ENCODE assay signal across 8 mouse cellular contexts in genomic region chr6:49057053-49058021, GRCm38 (mm10). TPM values are rescaled to one million over a fixed set of nuclear protein-coding genes. Genes with fewer than 3 reads are reported as not detected.
A peak's percentile ranks its signal among the peaks of the same experiment; 100 is the strongest.
DNase-seq lines count a peak whose midpoint lies in the region; ATAC-seq lines count a peak whose summit lies in the region.

No protein-coding gene starts in this region.

- ATAC-seq in forebrain, embryonic 11.5 days (replicated peaks; ENCODE audit: low FRiP score), result peak; percentile 46; the same call in 1 of the 2 replicates
- peak; percentile 62; the same call in 1 of the 2 replicates for ATAC-seq in hindbrain, embryonic 15.5 days (ENCODE audit: low FRiP score, low read depth)
- 0 out of 2 replicates have a peak, but pooled peaks have one; percentile 8 for ATAC-seq in midbrain, embryonic 16.5 days

- intact Hi-C loops in left cerebral cortex, postnatal 25 days (cut with DNase I), result loop anchor here (2.0 to 5.0 kb wide), 2 partner anchors 135 to 151 kb away; no protein-coding TSS in a partner anchor

- no peaks in the 10 kb centered on the region for H3K36me3 ChIP-seq in forebrain, embryonic 11.5 days (ENCODE audit: control insufficient read depth, insufficient read depth, low read length)
- no peaks in the 10 kb centered on the region for H3K36me3 ChIP-seq in hindbrain, embryonic 15.5 days
- no peaks in the 10 kb centered on the region for H3K36me3 ChIP-seq in midbrain, embryonic 16.5 days (ENCODE audit: control insufficient read depth, insufficient read depth, low read length)

- WGBS in forebrain, embryonic 11.5 days, result 38% methylated on average over 8 of the region's 8 CpGs
- WGBS in hindbrain, embryonic 15.5 days, result 31% methylated on average over 8 of the region's 8 CpGs
- 35% methylated on average over 8 of the region's 8 CpGs for WGBS in midbrain, embryonic 16.5 days

- no peak overlapping the region for H3K4me3 ChIP-seq in forebrain, embryonic 11.5 days (ENCODE audit: low read depth, low read length)
- H3K4me3 ChIP-seq in hindbrain, embryonic 15.5 days, result no peak overlapping the region
- no peak overlapping the region for H3K4me3 ChIP-seq in midbrain, embryonic 16.5 days (ENCODE audit: low read depth, low read length)

- H3K27me3 ChIP-seq in forebrain, embryonic 11.5 days (ENCODE audit: control insufficient read depth, insufficient read depth, low read length), result no peaks in the 10 kb centered on the region
- H3K27me3 ChIP-seq in hindbrain, embryonic 15.5 days, result no peaks in the 10 kb centered on the region
- H3K27me3 ChIP-seq in midbrain, embryonic 16.5 days (ENCODE audit: control insufficient read depth, insufficient read depth, low read depth, low read length), result no peaks in the 10 kb centered on the region

- H3K4me2 ChIP-seq in forebrain, embryonic 11.5 days (ENCODE audit: low read depth, low read length, severe bottlenecking), result no peak overlapping the region
- H3K4me2 ChIP-seq in hindbrain, embryonic 15.5 days, result no peak overlapping the region
- H3K4me2 ChIP-seq in midbrain, embryonic 16.5 days (ENCODE audit: low read length), result no peak overlapping the region

- DNase-seq in left cerebral cortex, adult 18-20 months (ENCODE audit: low spot score in 2 of 2), result peak; percentile 72 to 79
- DNase-seq in left cerebral cortex, adult 11 months (ENCODE audit: low spot score), result no peak
- peak; percentile 43 for DNase-seq in c-Kit-negative CD71-positive TER-119-positive erythroid progenitor cells, embryonic 14.5 days (ENCODE audit: low read depth, low spot score)
- peak; percentile 77 for DNase-seq in forebrain, embryonic 11.5 days (ENCODE audit: low spot score)
- peak; percentile 68 to 70 for DNase-seq in left cerebral cortex, postnatal 25 days (ENCODE audit: low spot score in 2 of 2)
- peak; percentile 24 to 56 for DNase-seq in spleen, postnatal 14 days (ENCODE audit: low spot score in 2 of 2)

- peaks cover 5% of the 10 kb centered on the region; the same call in 1 of the 2 replicates for H3K4me1 ChIP-seq in forebrain, embryonic 11.5 days (replicated peaks; ENCODE audit: control insufficient read depth, insufficient read depth, low read length)
- peaks cover 18% of the 10 kb centered on the region for H3K4me1 ChIP-seq in hindbrain, embryonic 15.5 days (replicated peaks)
- peaks cover 12% of the 10 kb centered on the region for H3K4me1 ChIP-seq in midbrain, embryonic 16.5 days (ENCODE audit: control insufficient read depth, insufficient read depth, low read length)

- no peak overlapping the region for H3K9ac ChIP-seq in forebrain, embryonic 11.5 days (ENCODE audit: low read length)
- H3K9ac ChIP-seq in hindbrain, embryonic 15.5 days, result no peak overlapping the region
- no peak overlapping the region for H3K9ac ChIP-seq in midbrain, embryonic 16.5 days (ENCODE audit: low read depth, low read length)

- H3K27ac ChIP-seq in forebrain, embryonic 11.5 days (ENCODE audit: low read depth, low read length), result no peak overlapping the region
- no peak overlapping the region for H3K27ac ChIP-seq in hindbrain, embryonic 15.5 days (replicated peaks)
- H3K27ac ChIP-seq in midbrain, embryonic 16.5 days (ENCODE audit: low read length), result no peak overlapping the region

- H3K9me3 ChIP-seq in forebrain, embryonic 11.5 days (ENCODE audit: control insufficient read depth, low read length), result no peaks in the 10 kb centered on the region
- no peaks in the 10 kb centered on the region for H3K9me3 ChIP-seq in hindbrain, embryonic 15.5 days
- H3K9me3 ChIP-seq in midbrain, embryonic 16.5 days (replicated peaks; ENCODE audit: control insufficient read depth, low read length, poor library complexity, severe bottlenecking), result no peaks in the 10 kb centered on the region

RNA-seq across cellular contexts. Expression of gene Malsu1, which starts 16.3 kb away (rescaled TPM):
- 10 to 100 TPM; 23.8 to 34.4 TPM for total RNA-seq in left cerebral cortex, adult 18-20 months (2021)
- 60.7 and 63.9 TPM in 2 replicates for polyA plus RNA-seq in forebrain, embryonic 11.5 days (2014; fragmentation: Nextera tagmentation; extraction: Ambion mirVana)
- polyA plus RNA-seq in hindbrain, embryonic 15.5 days (2015; fragmentation: Nextera tagmentation; extraction: Ambion mirVana), result 62.1 and 68.5 TPM in 2 replicates
- 10 to 100 TPM; 26.1 to 27.3 TPM for total RNA-seq in left cerebral cortex, postnatal 25 days (2021)
- polyA plus RNA-seq in midbrain, embryonic 16.5 days (2015; fragmentation: Nextera tagmentation; extraction: Ambion mirVana), result 61.6 and 69.4 TPM in 2 replicates

RNA-seq across cellular contexts. Expression of gene Gpnmb, which starts 21.0 kb away (rescaled TPM):
- 1 to 10 TPM; 1.9 to 2.8 TPM for total RNA-seq in left cerebral cortex, adult 18-20 months (2021)
- polyA plus RNA-seq in forebrain, embryonic 11.5 days (2014; fragmentation: Nextera tagmentation; extraction: Ambion mirVana), result 0.51 and 1.1 TPM in 2 replicates
- 0.23 and 1.4 TPM in 2 replicates for polyA plus RNA-seq in hindbrain, embryonic 15.5 days (2015; fragmentation: Nextera tagmentation; extraction: Ambion mirVana)
- 1 to 10 TPM; 1.3 to 1.7 TPM for total RNA-seq in left cerebral cortex, postnatal 25 days (2021)
- polyA plus RNA-seq in midbrain, embryonic 16.5 days (2015; fragmentation: Nextera tagmentation; extraction: Ambion mirVana), result 0.63 and 0.70 TPM in 2 replicates

Comparison
In these comparisons a context has a peak if more than half of its experiments do, and no peak if none do; other contexts are left out.
1. ATAC-seq: peak in every context shown above with its lines; median percentile 62 in hindbrain, embryonic 15.5 days; 46 in forebrain, embryonic 11.5 days; 8 in midbrain, embryonic 16.5 days.